Mouse (Mus musculus): ENCODE results near the gene Gm45808. TPM values are rescaled to one million over a fixed set of nuclear protein-coding genes. Genes with fewer than 3 reads are reported as not detected.

The Gm45808 gene
- polyA plus RNA-seq, 1 experiment from 2014 or later = not detected

GRCm38 (mm10) chr7:45476453-45476852, 10.2 kb downstream of the Gm45808 start:
- H3K9me3 ChIP-seq (replicated peaks; ENCODE audit: control insufficient read depth, low read length) = no peaks in the 10 kb centered on the region
- H3K4me2 ChIP-seq (ENCODE audit: low read depth, low read length) = no peak overlapping the region
- H3K9ac ChIP-seq (replicated peaks; ENCODE audit: low read length) = no peak overlapping the region
- H3K4me3 ChIP-seq (ENCODE audit: low read depth, low read length) = no peak overlapping the region
- H3K36me3 ChIP-seq (replicated peaks; ENCODE audit: control insufficient read depth, insufficient read depth, low read depth, low read length) = no peaks in the 10 kb centered on the region
- H3K27ac ChIP-seq (replicated peaks; ENCODE audit: low read depth, low read length) = no peak overlapping the region
- 58% methylated on average over 1 of the region's 1 CpGs for WGBS
- DNase-seq (ENCODE audit: low spot score) (no peak), ATAC-seq (replicated peaks; ENCODE audit: insufficient number of reproducible peaks, low FRiP score, low TSS enrichment, low read depth) (no peak)
- H3K27me3 ChIP-seq (ENCODE audit: control insufficient read depth, insufficient read depth, low read length) = no peaks in the 10 kb centered on the region
- H3K4me1 ChIP-seq (ENCODE audit: control insufficient read depth, insufficient read depth, low read length) = no peaks in the 10 kb centered on the region

DNA sequence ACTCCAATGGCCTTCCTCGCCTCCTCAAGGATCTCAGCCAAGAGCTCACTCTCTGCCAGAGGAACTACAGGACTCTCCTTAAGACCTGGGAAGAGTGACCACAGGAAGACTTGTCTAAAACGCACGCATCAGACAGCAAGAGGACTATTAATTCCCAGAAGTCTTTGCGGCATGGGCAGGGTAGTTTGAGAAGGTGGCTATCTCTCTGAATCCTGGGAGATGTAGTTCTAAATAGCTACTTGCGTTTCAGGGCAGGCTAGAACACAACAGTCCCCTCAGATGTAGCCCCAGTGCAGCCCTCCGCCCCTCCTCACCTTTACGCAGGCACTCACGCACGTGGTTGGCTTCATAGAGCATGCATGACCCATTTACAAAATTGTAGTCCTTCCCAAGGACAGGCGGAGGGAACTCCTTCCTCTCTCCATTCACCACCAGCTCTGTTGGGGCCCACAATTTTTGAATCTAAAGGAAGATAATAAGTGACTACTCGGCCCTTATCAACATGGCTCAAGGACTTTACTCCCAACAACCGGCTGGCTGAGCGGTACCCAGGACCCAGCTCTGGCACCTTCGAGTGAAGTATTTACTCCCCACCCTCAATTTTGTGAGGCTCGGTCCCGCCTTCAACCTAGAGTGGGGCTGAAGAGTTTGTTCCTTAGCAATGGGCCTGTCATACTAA, 11.2 kb downstream of the Gm45808 start:
- H3K27me3 ChIP-seq (ENCODE audit: control insufficient read depth, insufficient read depth, low read length) = no peaks in the 10 kb centered on the region
- no peak overlapping the region; the same call in 1 of the 2 replicates for H3K4me2 ChIP-seq (ENCODE audit: low read depth, low read length)
- no peaks in the 10 kb centered on the region for H3K9me3 ChIP-seq (replicated peaks; ENCODE audit: control insufficient read depth, low read length)
- no peak for ATAC-seq (replicated peaks; ENCODE audit: insufficient number of reproducible peaks, low FRiP score, low TSS enrichment, low read depth)
- peak overlapping the region; percentile 30; the same call in 1 of the 2 replicates for H3K9ac ChIP-seq (replicated peaks; ENCODE audit: low read length)
- peak; percentile 22 for DNase-seq (ENCODE audit: low spot score)
- H3K27ac ChIP-seq (replicated peaks; ENCODE audit: low read depth, low read length) = no peak overlapping the region
- no peak overlapping the region for H3K4me3 ChIP-seq (ENCODE audit: low read depth, low read length)
- H3K36me3 ChIP-seq (replicated peaks; ENCODE audit: control insufficient read depth, insufficient read depth, low read depth, low read length) = no peaks in the 10 kb centered on the region
- no peaks in the 10 kb centered on the region for H3K4me1 ChIP-seq (ENCODE audit: control insufficient read depth, insufficient read depth, low read length)
- 72% methylated on average over 16 of the region's 16 CpGs for WGBS

DNA sequence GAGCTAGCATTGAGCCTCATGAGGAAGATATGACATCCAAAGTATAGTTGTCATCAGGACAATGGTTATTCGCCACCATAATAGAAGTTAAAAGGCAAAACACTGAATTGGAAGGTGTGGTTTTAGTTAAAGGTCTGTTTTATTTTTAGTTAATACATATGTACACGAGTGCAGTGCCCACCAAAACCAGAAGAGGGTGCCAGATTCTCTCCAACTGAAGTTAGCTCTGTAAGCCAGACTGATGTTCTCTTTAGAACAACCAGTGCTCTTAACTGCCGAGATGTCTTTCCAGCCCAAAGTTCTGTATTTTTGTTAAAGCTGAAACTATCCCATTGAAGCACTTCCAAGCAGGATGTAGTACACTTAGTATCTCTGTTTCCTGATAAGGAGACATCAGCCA, 15.7 kb downstream of the Gm45808 start:
- no peaks in the 10 kb centered on the region for H3K27me3 ChIP-seq (ENCODE audit: control insufficient read depth, insufficient read depth, low read length)
- no peaks in the 10 kb centered on the region for H3K36me3 ChIP-seq (replicated peaks; ENCODE audit: control insufficient read depth, insufficient read depth, low read depth, low read length)
- peak overlapping the region; percentile 11; the same call in 1 of the 2 replicates for H3K9ac ChIP-seq (replicated peaks; ENCODE audit: low read length)
- no peaks in the 10 kb centered on the region for H3K9me3 ChIP-seq (replicated peaks; ENCODE audit: control insufficient read depth, low read length)
- no peak overlapping the region for H3K4me3 ChIP-seq (ENCODE audit: low read depth, low read length)
- no peak for ATAC-seq (replicated peaks; ENCODE audit: insufficient number of reproducible peaks, low FRiP score, low TSS enrichment, low read depth)
- 0 out of 2 replicates have a peak overlapping the region, but pooled peaks have one; percentile 9 for H3K27ac ChIP-seq (replicated peaks; ENCODE audit: low read depth, low read length)
- WGBS = 7% methylated on average over 3 of the region's 3 CpGs
- no peak overlapping the region for H3K4me2 ChIP-seq (ENCODE audit: low read depth, low read length)
- DNase-seq (ENCODE audit: low spot score) = peak; percentile 90
- peaks cover 2% of the 10 kb centered on the region for H3K4me1 ChIP-seq (ENCODE audit: control insufficient read depth, insufficient read depth, low read length)

GRCm38 (mm10) chr7:45467090-45467670, 19.4 kb downstream of the Gm45808 start:
- WGBS = 35% methylated on average over 7 of the region's 7 CpGs
- Histone ChIP-seq H3K27me3 (ENCODE audit: control insufficient read depth, insufficient read depth, low read length) (no peaks in the 10 kb centered on the region), H3K4me1 (ENCODE audit: control insufficient read depth, insufficient read depth, low read length) (peaks cover 4% of the 10 kb centered on the region), H3K36me3 (replicated peaks; ENCODE audit: control insufficient read depth, insufficient read depth, low read depth, low read length) (peaks cover 4% of the 10 kb centered on the region), H3K9ac (replicated peaks; ENCODE audit: low read length) (peak overlapping the region; percentile 51; the same call in 1 of the 2 replicates), H3K9me3 (replicated peaks; ENCODE audit: control insufficient read depth, low read length) (no peaks in the 10 kb centered on the region), H3K4me2 (ENCODE audit: low read depth, low read length) (peak overlapping the region; percentile 56), H3K4me3 (ENCODE audit: low read depth, low read length) (peak overlapping the region; percentile 86), H3K27ac (replicated peaks; ENCODE audit: low read depth, low read length) (no peak overlapping the region)
- DNase-seq (ENCODE audit: low spot score) (no peak), ATAC-seq (replicated peaks; ENCODE audit: insufficient number of reproducible peaks, low FRiP score, low TSS enrichment, low read depth) (peak; percentile 2; the same call in 1 of the 2 replicates)

DNA sequence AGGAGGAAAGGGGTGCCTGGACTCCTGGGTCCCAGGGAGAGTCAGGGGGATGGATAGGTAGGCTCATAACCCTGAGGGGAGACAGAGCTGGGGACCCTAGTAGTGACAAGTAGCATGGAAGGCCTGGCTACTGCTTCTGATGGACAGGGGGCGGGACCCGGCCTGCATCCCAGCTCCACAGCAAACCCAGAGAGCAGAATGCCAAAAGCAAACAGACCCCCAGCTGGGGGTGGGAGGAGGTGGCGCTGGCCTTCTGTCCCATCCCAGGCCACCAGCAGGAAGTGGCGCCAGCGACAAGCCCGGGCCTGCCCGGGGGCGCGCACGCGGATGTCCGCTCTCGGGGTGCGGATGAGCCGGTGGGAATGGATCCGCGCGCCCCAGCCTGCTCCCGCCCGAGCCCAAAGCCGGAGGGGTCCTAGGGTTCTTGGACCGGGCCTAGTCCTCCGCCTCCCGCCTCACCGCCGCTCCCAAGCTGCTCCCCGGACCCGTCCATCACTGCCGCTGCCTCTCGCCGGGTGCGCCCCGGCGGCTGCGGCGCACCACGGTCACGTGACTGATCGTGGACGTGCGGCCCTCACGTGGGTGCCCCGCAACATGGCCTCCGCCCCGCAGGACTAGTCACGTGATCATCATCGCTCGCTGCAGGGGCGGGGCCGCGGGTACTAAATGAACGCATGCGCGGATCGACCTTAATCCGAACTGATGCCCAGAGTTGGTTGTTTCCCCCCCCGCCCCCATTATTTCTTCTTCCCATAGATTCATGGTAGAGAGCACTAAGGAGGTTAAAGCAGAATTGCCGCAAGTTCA, 20.1 kb downstream of the Gm45808 start, which contains the start of gene Bax:
TSS of gene Bax (minus strand) at position 616 of the 807 bp plus-strand sequence.
- peak within 1 kb of the TSS; percentile 84 for H3K9ac ChIP-seq (replicated peaks; ENCODE audit: low read length)
- peaks cover 4% of the 10 kb centered on the region for H3K36me3 ChIP-seq (replicated peaks; ENCODE audit: control insufficient read depth, insufficient read depth, low read depth, low read length)
- H3K27ac ChIP-seq (replicated peaks; ENCODE audit: low read depth, low read length) = no peak within 1 kb of the TSS; the same call in 1 of the 2 replicates
- ATAC-seq (replicated peaks; ENCODE audit: insufficient number of reproducible peaks, low FRiP score, low TSS enrichment, low read depth) (peak; percentile 66), DNase-seq (ENCODE audit: low spot score) (peak; percentile 99)
- no peaks in the 10 kb centered on the region for H3K27me3 ChIP-seq (ENCODE audit: control insufficient read depth, insufficient read depth, low read length)
- peak within 1 kb of the TSS; percentile 90 for H3K4me2 ChIP-seq (ENCODE audit: low read depth, low read length)
- no peaks in the 10 kb centered on the region for H3K9me3 ChIP-seq (replicated peaks; ENCODE audit: control insufficient read depth, low read length)
- WGBS = under 1% methylated on average over 55 of the region's 58 CpGs
- H3K4me3 ChIP-seq (ENCODE audit: low read depth, low read length) = peak within 1 kb of the TSS; percentile 86
- H3K4me1 ChIP-seq (ENCODE audit: control insufficient read depth, insufficient read depth, low read length) = peaks cover 4% of the 10 kb centered on the region

GRCm38 (mm10) chr7:45465549-45465948, 21.1 kb downstream of the Gm45808 start:
- Histone ChIP-seq H3K4me3 (ENCODE audit: low read depth, low read length) (peak overlapping the region; percentile 86), H3K9ac (replicated peaks; ENCODE audit: low read length) (peak overlapping the region; percentile 84; the same call in 1 of the 2 replicates), H3K9me3 (replicated peaks; ENCODE audit: control insufficient read depth, low read length) (no peaks in the 10 kb centered on the region), H3K36me3 (replicated peaks; ENCODE audit: control insufficient read depth, insufficient read depth, low read depth, low read length) (peaks cover 4% of the 10 kb centered on the region), H3K4me2 (ENCODE audit: low read depth, low read length) (peak overlapping the region; percentile 90), H3K27ac (replicated peaks; ENCODE audit: low read depth, low read length) (no peak overlapping the region), H3K27me3 (ENCODE audit: control insufficient read depth, insufficient read depth, low read length) (no peaks in the 10 kb centered on the region), H3K4me1 (ENCODE audit: control insufficient read depth, insufficient read depth, low read length) (peaks cover 4% of the 10 kb centered on the region)
- no peak for DNase-seq (ENCODE audit: low spot score)
- WGBS = 79% methylated on average over 9 of the region's 9 CpGs
- ATAC-seq (replicated peaks; ENCODE audit: insufficient number of reproducible peaks, low FRiP score, low TSS enrichment, low read depth) = no peak

DNA sequence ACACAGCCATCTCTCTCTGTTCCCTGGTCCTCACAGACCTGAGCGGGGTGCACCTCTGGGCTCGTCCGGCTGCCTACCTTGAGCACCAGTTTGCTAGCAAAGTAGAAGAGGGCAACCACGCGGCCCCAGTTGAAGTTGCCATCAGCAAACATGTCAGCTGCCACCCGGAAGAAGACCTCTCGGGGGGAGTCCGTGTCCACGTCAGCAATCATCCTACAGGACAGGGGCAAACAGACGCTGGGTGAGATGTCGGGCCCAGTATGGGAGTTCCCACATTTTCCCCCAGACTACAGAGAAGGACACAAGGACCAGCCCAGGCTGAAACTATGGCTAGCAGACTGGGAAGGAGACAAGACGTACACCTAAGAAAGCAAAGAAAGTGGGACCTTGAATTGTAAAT, 21.5 kb downstream of the Gm45808 start:
- peaks cover 4% of the 10 kb centered on the region for H3K4me1 ChIP-seq (ENCODE audit: control insufficient read depth, insufficient read depth, low read length)
- H3K27ac ChIP-seq (replicated peaks; ENCODE audit: low read depth, low read length) = no peak overlapping the region
- DNase-seq (ENCODE audit: low spot score) = no peak
- 93% methylated on average over 12 of the region's 12 CpGs for WGBS
- ATAC-seq (replicated peaks; ENCODE audit: insufficient number of reproducible peaks, low FRiP score, low TSS enrichment, low read depth) = no peak
- H3K4me2 ChIP-seq (ENCODE audit: low read depth, low read length) = no peak overlapping the region
- H3K36me3 ChIP-seq (replicated peaks; ENCODE audit: control insufficient read depth, insufficient read depth, low read depth, low read length) = peaks cover 4% of the 10 kb centered on the region
- H3K9me3 ChIP-seq (replicated peaks; ENCODE audit: control insufficient read depth, low read length) = no peaks in the 10 kb centered on the region
- H3K4me3 ChIP-seq (ENCODE audit: low read depth, low read length) = no peak overlapping the region
- H3K27me3 ChIP-seq (ENCODE audit: control insufficient read depth, insufficient read depth, low read length) = no peaks in the 10 kb centered on the region
- 0 out of 2 replicates have a peak overlapping the region, but pooled peaks have one; percentile 84 for H3K9ac ChIP-seq (replicated peaks; ENCODE audit: low read length)

Data from embryonic facial prominence, embryonic 11.5 days (tissue).